Mouse (Mus musculus) v-Abl transformed pro-B cells (cell line): ENCODE data around the gene Kmt2c.
"Not testable (repeated sequence)": the region's sequence is repeated elsewhere in the genome, so short reads cannot be mapped to it uniquely, and the experiment has no call there.

Source experiments
- in situ Hi-C, 2 experiments: fragments of 400-800 bp; cut with MboI; formaldehyde crosslinking; loops; one replicate each; pipeline ENCODE4 v1.15.1; 2025; ENCODE audit not compliant: unreplicated experiment in 2 of 2

Gene Kmt2c

DNA sequence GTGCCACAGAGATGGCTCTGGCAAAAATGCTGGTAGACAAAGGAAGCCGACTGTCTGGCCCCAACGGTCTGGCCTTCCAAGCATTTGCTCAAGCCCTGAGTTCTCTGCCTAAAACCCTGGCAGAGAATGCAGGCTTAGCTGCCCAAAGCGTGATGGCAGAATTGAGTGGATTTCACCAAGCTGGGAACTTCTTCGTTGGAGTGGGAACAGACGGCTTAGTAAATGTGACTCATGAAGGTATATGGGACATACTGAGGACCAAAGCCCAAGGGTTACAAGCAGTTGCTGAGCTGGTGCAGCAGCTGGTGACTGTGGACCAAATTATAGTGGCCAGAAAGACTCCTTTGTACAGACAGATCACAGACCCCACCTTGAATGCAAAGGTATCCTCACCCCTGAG lies 19.0 kb upstream of the Kmt2c start:
- in situ Hi-C loops: no loop called here

DNA sequence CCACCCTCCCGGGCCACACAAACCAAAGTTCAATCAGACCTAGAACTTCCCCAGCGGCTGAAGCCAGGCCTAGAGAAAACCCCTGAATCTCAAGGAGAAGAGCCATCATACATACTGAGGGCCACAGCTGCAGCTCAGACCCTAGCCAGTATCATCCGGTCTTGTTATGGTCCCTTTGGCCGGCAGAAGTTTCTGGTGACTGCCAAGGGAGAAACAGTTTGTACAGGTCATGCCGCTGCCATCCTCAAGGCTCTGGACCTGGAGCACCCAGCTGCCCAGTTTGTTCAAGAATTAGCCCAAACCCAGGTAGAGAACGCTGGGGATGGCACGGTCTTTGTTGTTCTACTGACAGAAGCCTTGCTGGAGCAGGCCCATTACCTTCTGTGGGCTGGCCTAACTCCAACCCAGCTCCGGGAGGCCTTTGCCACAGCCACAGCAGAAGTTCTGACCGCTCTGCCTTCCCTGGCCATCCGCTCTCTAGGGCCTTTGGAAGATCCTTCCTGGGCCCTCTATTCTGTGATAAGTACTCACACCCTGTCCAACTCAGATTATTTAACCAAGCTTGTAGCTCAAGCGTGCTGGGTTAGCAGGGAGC lies 17.8 kb upstream of the Kmt2c start:
- in situ Hi-C loops: no loop called here

DNA sequence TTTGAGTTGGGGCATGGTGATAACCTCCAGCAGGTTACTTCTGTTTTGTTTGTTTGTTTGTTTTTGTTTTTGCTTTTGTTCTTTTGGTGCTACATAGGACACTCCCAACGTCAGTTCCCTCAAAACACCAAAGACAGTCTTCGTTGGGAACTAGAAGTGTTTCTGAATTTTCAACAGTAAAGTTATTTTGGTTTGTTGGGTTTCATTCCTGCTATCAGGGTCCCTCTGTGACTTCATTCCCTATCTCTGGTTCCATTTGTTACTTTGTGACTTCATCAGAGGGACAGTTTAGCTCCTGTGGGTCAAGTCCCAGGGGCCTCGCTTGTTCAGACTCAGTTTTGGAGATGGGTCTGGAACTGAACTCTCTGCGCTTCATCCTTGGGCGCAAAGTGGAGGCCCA lies 17.2 kb upstream of the Kmt2c start, which contains the start of gene Cct8l1:
Gene Cct8l1 (plus strand): TSS at position 301 of the 400 bp plus-strand sequence.
- in situ Hi-C loops: no loop called here

DNA sequence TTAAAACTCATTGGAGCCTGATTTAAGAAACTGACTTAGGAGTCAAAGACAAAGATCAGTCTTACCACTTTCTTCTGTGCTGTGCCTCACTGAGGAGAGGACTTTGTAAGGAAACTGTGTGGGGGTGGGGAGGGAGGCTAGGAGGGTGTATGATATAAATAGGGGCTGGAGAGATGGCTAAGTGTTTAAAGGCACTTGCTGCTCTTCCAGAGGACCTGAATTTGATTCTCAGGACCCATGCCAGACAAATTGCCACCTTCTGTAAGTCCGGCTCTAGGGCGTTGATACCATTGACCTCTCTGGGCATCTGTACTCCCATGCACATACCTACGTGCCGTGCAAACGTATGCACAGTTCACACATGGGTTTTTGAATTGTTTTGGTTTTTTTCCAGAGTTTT lies 7.5 kb upstream of the Kmt2c start:
- in situ Hi-C loops: no loop called here

DNA sequence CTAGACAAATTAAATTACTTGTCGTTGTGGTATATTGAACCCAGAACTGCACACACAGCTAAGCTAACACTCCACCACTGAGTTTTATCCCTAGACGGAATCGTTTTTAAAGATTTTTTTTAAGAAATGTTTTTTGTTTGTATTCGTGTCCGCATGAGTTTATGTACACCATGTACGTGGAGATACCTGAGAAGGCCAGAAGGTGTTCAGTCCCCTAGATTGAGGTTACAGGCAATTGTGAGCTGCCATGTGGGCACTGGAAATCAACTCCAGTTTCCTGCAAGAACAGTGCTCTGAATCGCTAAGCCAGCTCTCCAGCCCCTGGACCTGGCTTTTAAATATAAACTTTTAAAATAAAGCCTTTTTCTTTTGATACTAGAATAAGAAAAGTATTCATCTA lies 2.1 kb upstream of the Kmt2c start:
- in situ Hi-C loops: no loop called here

DNA sequence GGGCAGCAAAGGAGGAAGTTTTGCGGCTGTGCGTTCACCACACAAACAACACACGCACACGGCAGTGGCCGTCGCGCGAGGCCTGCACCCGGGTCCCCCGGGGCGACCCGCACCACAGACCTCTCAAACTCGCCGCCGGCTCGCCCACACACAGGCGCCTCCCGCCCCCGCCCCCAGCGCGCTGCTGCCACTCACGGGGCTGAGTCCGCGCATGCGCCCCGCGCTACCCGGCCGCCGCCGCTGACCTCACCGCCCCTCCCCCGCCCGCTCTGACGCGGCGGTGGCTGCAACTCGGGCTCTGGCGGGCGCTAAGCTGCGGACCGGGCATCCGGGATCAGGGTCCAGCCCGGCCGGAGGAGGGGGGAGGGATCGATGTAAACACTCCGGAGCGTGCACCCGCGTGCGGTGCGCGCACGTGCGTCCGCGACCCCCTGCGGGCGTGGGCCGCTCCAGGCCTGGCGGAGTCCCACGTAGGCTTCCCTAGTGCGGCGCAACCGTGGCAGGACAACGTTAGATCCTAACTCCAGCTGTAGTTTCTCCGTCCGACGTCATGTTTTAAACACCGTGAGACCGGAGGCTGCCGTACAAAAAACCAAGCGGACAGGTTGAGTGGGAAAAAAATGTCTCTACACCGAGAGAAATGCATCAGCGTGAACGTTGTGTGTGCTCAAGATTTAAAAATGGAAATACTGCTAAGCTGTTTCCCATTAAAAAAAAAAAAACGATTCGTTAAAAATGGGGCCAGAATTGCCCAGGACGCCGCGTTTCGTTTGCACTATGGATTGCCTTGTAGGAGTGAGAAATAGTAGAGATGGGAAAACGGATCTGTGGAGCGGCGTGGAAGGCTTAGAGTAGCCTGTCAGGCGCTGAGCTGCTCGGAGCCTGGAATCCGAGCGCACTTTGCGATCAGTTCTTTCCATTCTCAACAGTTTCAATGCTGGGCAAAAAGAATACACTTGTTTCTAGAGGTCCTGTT lies 1.1 kb upstream of the Kmt2c start:
- in situ Hi-C loops: loop anchor here in 1 of 2 experiments (5.0 kb wide), 1 partner anchor 33 kb away; no protein-coding TSS in a partner anchor

DNA sequence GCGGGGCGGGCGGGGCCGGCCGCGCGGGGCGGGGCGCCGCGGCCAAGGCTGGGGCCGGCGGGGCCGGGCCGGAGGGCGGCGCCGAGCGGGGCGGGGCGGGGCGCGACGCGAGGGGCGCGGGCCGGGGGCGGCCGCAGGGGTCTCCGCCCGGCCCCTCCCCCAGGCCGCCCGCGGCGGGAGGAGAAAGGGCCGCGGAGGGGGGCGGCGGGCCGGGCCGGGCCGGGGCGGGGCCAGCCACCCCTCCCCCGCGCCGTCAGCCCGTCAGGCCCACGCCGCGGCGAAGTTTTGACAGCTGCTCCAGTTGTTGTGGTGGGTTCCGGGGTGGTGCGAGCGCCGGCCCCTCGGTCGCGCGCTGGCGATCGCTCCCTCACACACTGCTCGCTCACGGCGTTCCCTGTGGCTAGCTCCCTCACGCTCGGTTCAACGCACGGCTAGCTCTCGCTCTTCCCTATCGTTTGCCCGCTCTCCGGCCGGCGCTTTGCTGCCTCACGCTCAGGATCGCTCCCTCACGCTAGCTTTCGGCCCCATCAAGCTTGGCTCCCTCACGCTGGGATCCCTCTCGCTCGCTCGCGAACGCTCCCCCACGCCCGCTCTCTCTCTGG lies 339 bp upstream of the Kmt2c start:
- in situ Hi-C loops: loop anchor here in 1 of 2 experiments (5.0 kb wide), 1 partner anchor 33 kb away; no protein-coding TSS in a partner anchor

DNA sequence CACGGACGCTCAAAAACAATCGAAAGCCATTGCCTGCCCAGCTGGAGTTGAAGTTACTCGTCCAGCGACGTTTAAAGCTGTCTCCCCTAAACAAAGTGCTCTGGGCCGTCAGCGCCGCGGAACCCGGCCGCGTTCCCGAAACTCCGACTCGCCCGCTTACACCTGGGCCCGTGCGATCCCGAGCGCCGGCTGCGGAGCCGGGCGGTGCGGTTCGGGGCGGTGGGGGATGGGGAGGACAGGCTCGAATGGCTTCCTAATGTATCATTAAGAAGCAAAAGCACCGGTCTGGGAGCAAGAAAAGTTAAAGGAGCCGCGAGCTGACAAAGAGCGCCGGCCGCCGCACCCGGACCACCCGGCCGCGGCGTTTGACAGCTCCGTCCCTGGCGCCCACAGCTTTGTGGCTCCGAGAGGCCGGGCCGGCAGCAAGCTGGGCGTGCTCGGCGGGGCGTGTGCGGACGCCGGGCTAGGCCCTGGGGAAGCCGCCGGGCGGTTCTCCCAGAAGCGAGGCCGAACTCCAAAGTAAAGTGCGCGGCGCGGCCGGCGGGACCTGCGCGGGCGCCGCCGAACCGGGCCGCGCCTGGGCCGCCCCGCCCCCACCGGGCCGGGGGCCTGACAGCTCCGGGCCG lies 750 bp downstream of the Kmt2c start:
- in situ Hi-C loops: loop anchor here in 1 of 2 experiments (5.0 kb wide), 1 partner anchor 34 kb away; no protein-coding TSS in a partner anchor

DNA sequence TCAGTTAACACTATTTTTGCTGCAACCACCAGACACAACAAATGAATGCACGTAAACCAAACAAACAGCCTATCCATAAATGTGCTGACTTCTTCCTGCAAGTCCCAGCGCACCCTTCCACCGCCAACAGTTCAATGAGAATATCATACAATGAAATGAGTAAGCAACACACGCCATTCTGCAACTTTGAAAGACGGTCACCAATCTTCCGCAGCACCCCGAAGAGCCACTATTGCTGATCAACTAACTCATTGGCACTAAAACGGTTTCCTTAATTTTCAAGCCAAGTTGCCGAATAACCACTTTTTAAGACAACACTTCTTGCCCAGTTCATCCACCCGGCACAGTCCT lies 1.2 kb downstream of the Kmt2c start:
- in situ Hi-C loops: loop anchor here in 1 of 2 experiments (5.0 kb wide), 1 partner anchor 35 kb away; no protein-coding TSS in a partner anchor

DNA sequence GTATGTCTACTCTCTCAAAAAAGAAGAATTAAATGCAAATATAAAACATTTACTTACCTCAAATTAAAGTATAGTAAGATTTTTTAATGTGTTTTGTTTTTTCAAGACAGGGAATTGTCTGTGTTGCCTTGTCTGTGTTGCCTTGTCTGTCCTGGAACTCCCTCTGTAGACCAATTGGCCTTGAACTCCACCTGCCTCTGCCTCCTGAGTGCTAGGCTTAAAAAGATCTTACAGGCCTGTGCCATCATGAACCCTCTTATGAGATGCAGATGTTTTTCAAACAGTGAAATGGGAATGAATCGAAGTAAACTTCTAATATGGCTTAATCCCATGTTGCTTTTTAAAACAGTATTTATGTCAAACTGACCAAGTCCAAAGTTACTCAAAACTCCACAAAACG lies 1.9 kb downstream of the Kmt2c start:
- in situ Hi-C loops: loop anchor here in 1 of 2 experiments (5.0 kb wide), 1 partner anchor 36 kb away; no protein-coding TSS in a partner anchor

DNA sequence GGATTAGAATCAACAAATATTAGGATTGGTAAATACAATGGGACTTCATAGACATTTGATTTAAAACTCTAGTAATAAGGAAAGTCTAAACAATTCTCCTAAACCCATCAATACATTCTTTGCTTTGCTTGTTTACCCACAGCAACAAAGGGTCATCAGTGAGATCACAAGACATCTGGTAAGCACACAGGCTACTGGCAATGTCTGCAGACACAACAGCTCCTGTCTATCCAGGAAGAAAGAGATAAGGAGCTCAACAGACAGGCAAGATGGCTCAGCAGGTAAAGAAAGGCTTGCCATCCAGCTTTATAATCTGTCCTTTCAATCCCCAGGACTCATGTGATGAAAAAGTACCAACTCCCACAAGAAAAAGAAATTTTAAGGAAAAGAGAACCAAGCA lies 19.7 kb downstream of the Kmt2c start:
- in situ Hi-C loops: no loop called here

DNA sequence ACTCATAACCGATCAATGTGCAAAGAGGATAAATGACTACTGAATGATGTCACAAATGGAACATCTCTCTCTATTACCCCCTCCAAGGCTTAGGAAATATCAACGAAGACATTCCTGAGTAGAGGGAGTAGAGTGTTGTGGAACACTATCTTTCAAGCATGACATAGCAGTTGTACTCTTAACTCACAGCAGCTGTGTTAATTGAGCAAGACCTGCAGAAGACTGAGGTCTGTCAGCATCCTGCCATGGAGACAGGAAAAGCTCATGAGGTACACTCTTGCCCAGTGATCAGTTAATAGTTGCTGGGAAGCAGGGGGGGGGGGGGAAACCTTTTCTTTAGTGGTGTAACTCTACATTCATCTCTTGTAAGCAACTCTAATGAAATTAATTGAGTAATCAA lies 22.8 kb downstream of the Kmt2c start:
- in situ Hi-C loops: no loop called here

DNA sequence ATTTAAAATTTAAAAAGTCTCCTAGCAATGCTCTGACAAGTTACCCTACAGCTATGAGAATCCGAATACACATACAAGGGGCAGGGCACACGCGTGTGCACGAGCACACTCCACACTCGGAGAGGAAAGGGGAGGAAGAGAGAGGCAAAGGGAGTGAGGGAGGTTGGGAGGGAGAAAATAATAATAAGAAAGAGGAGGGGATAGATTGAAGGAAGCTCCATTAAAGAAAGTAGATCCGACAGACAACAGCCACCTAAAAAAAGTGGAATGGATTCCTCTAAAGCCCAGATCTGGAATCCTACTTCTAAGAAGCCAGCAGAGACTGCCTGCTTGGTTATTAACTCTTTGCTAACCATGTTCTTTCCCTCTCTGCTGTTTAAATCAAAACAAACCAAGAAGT lies 26.5 kb downstream of the Kmt2c start:
- in situ Hi-C loops: no loop called here

DNA sequence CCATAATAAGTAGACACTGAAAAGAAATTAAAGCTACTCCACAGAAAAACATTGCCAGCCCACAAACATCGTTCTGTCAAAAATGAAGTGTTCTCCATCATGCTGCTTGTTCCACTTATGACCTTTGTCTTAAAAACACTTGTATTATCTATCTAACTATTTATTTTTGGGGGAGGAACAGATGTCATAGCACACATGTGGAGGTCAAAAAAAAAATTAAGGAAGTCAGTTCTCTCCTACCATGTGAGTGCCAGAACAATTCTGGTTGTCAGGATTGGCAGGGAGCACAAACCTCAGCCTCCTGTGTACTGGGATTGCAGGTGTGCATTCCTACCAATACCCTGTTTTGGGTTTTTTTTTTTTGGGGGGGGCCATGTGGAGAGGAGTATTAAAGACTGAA lies 36.6 kb downstream of the Kmt2c start:
- in situ Hi-C loops: no loop called here

DNA sequence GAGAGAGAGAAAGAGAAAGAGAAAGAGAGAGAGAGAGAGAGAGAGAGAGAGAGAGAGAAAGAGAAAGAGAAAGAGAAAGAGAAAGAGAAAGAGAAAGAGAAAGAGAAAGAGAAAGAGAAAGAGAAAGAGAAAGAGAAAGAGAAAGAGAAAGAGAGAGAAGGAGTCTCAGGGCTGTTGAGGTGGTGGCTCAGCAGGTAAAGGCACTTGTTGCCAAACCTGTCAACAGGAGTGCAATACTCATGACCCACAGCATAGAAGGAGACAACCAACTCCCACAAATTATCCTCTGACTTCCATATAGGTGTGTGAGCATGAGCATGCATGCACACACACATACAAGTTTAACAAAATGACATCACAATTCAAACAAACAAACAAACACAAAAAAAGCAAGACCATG lies 43.2 kb downstream of the Kmt2c start:
- in situ Hi-C loops: not testable (repeated sequence)

DNA sequence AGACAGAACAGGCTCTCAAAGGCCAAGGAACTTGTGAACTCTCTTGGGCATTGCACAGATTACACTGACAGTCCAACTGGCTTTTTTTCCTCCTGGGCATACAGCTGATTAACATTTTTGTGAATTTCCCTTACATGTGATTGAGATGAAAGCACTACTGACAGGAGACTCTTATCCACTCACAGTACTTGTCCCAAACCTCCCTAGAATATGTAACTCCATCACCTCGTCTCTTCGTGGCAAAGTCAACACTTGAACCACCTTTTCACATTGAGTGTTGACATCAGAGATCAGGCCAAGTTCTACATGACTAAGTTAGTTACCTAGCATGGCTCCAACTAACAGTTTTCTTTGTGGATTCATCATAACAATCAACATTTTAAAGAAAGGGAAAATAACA lies 45.9 kb downstream of the Kmt2c start:
- in situ Hi-C loops: no loop called here

DNA sequence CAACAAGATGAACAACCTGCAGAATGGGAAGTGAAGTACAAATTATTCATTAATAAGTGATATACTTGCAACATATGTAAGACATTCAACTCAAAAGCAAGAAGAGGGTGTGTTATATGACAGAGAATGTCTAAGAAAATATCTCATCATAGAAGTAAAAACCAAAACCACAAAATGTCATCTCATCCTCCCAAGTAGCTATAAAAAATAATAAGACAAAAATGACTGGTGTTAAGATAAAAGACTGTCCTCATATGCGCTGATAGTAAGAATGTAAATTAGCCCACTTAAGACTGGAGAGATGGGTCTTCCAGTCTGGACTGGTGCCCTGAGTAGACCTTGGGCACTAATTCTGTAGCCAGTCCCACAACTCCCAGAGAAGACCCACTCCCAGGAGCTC lies 61.1 kb downstream of the Kmt2c start:
- in situ Hi-C loops: loop anchor here in 1 of 2 experiments (10.0 kb wide), 2 partner anchors 97 to 367 kb away; no protein-coding TSS in a partner anchor

DNA sequence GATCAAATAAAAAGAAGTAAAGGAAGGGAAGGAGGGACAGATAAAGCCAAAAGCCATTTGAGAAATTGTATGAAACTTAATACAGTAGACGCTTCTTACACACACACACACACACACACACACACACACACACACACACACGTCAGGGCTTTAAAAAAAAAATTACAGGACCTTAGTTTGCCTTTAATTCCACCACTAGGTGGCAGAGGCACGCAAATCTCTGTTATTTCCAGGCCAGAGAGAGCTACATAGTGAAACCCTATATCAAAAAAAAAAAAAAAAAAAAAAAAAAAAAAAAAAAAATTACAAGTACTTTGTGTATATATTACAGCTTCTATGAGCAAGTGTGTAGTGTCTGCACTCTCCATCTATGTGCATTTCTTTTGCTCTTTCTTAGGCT lies 62.5 kb downstream of the Kmt2c start:
- in situ Hi-C loops: loop anchor here in 1 of 2 experiments (10.0 kb wide), 2 partner anchors 99 to 369 kb away; no protein-coding TSS in a partner anchor

DNA sequence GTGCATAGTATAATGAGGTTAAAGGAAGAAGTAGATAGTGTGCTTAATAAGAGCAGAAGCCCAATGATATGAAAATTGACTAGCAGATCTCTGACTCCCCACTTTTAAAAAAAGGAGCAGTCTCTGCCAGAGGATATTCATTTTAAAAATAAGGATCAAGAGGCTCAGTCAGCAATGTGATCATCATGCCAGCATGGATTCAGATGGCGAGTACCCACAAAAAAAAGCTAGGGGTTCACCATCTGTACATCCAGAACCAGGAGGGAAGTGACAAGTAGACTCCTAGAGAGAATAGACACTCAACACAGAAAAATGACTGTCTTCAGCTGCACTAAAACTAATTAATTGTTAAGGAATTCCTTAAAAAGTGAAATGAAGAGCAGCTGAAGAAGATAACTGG lies 76.0 kb downstream of the Kmt2c start:
- in situ Hi-C loops: loop anchor here (5.0 to 25.0 kb wide), 3 partner anchors 400 to 410 kb away; no protein-coding TSS in a partner anchor

DNA sequence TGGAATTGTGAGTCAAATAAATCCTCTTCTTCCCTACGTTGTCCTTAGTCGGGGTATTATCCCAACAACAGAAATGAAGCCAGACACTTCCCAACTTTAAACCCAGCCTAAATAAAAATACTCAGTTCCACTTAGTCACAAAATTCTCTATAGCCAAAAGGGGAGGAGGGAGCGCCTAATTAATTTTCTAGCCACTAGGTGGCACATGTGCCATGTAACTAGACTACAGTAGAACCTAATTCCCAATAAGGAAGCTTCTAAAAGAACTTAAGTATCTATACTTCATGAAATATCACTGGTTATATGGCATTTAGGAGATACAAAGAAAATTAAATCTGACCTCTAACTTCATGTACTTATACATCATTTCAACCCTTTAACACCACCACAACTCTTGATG lies 78.0 kb downstream of the Kmt2c start:
- in situ Hi-C loops: loop anchor here (5.0 to 25.0 kb wide), 3 partner anchors 402 to 408 kb away; no protein-coding TSS in a partner anchor
